Mouse (Mus musculus) adrenal gland, postnatal 36 days (tissue): ENCODE data around the gene Arl2. TPM values are rescaled to one million over a fixed set of nuclear protein-coding genes. Genes with fewer than 3 reads are reported as not detected.

Experiments
- DNase-seq, 2 experiments: peaks; one replicate each; pipeline ENCODE4 v3.0.0; 2021; ENCODE audit warnings: mixed read lengths in 1 of 2
- total RNA-seq, 2 experiments: library from RNA; stranded (reverse); gene quantifications; 2 replicates each; pipeline ENCODE4 v1.2.3; 2021

Gene Arl2
- total RNA-seq, 2 experiments from 2014 or later: 80.5 to 81.7 TPM

DNA sequence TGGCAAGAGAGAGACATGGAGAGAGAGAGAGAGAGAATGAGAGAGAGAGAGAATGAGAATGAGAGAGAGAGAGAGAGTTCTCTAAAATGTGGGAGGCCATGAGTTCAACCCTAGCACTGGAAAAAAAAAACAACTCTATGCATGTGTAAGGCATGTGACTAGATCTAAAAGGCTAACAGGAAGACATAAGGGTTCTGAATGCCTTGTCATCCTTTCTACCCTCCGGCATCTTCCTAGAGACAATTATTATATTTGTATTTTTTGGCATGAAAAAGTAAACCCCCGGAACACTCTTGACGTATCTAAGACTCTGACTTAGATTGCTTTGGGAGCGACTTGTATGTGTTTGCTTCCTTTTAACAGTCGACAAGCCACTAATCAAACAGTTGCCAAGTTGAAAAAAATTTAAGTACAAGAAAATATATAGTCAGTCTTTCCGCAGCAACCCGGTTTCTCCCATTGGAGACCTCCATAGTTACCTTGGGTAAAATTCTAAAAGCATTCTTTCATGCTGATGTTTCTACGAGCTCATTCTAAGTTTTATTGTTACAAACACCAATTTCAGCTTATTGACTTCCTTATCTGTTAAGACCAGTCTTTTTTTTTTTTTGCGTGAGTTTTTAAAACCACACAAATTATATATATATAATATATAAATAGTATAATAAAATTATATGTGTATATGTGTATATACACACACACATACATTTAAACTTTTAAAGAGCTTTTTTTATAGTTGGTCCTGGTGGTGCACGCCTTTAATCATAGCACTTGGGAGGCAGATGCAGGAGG, 14.4 kb downstream of the Arl2 start:
- DNase-seq: no peak

DNA sequence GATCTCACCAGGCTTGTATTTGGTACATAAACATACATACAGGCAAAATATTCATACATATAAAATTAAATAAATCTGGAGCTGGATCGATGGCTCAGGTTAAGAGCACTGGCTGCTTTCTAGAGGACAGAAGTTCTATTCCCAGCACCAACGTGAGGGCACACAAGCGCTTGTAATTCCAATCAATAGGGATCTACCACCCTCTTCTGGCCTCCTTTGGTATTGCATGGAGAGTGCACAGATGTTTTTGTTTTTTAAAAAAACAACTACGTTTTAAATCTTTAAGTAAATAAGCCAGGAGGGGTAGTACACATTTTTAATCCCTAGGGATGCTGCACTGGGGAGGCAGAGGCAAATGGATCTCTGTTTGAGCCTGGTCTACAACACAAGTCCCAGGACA, 15.1 kb downstream of the Arl2 start:
- DNase-seq: peak; percentile 21 to 62

DNA sequence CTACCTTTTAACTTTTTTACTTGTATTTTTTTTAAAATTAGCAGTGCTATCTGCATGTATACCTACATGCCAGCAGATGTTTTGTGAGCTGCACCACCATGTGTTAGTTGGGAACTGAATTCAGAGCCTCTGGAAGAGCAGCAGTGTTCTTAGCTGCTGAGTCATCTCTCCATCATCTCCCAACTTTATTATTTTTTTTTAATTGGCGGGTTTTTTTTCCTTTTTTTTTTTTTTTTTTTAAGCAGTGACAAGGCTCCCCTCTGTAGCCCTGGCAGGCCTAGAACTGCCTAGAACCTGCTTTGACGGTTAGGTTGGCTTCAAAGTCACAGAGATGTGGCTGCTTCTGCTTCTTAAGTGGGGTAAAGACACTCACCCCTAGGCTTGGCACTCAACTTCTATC, 16.4 kb downstream of the Arl2 start:
- DNase-seq: no peak

- no peak for DNase-seq
Measured at GRCm38 (mm10) chr19:6123330-6123729, 18.0 kb downstream of the Arl2 start.

GRCm38 (mm10) chr19:6121761-6122160, 19.6 kb downstream of the Arl2 start:
- no peak for DNase-seq

DNA sequence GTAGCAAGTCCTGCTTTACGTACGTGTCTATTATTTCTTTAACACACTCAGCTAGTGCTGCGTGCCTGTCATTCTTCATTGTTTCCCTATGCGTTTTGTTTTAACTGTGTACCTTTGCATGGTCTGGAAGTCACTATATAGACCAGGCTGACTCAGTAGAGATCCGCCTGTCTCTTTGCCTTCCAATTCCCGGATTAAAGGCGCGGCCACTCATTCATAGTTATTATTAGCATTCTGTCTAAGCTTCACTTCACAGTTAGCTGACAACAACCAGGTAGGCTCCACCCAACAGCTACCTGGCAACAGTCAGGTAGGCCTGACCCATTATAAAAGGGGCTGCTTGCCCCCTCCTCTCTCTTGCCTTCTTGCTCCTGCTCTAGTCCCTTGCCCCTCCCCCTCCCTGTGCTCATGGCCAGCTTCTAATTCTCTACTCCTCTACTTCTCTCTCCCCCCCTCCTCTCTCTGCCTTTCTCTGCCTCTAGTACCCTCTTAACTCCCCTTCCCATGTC, 22.6 kb downstream of the Arl2 start:
- DNase-seq: peak in 1 of 2 experiments; percentile 13

DNA sequence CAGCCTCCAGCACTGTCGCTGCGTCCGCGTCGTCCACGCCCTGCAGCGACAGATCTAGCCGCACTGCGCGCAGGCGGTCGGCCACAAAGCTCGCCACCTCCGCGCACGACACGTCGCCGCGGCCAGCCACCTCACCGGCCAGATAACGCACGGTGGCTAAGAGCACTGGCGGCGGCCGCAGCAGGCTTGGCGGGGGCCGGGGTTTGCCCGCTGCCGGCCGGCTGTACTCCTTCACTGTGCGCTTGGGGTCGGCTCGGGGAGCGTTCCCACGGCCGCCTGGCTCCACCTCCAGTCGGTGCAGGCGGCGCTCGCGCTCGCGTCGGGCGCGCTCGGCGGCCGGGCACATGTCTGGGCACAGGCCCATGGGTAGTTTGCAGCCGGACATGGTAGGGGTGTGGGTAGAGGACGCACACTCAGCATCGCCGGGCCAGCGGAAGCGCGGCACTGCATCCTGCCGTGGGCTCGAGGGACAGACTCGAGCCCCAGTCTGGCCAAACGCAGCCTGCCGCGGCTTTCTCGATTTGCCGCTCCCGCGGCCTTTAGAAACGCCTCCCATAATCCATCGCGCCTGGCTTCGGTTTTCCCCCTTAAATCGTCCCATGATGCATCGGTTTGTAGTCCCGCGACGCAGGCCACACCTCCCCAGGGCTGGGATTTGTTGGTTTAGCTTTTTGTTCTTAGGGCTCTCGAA, 23.2 kb downstream of the Arl2 start, which contains the start of gene Sac3d1:
Sac3d1 (minus strand) TSS at position 665 of the 691 bp plus-strand sequence.
- peak; percentile 91 to 92 for DNase-seq

GRCm38 (mm10) chr19:6117346-6117985, 23.9 kb downstream of the Arl2 start:
- DNase-seq: no peak

- peak; percentile 21 to 66 for DNase-seq
Measured at GRCm38 (mm10) chr19:6116113-6116850, 25.1 kb downstream of the Arl2 start.

GRCm38 (mm10) chr19:6113116-6113515, 28.2 kb downstream of the Arl2 start:
- no peak for DNase-seq

DNA sequence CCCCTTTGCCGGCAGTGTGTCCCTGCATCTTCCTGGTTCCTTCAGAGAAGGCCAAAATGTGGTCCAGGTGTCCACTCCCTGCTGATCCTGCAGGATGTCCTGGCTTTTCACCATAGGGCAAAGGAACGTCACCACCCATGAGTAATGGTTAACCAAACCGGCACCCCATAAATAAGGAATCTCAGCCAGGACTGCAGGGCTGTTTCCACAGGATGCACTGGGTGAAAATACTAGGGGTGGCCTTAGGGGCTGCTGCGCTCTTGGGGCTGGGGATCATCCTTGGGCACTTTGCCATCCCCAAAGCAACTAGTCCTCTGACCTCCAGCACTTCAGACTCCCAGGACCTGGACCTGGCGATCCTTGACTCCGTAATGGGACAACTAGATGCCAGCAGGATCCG, 35.8 kb downstream of the Arl2 start, which contains the start of gene Naaladl1:
Naaladl1 (plus strand) TSS at position 197 of the 400 bp plus-strand sequence.
- DNase-seq: no peak

DNA sequence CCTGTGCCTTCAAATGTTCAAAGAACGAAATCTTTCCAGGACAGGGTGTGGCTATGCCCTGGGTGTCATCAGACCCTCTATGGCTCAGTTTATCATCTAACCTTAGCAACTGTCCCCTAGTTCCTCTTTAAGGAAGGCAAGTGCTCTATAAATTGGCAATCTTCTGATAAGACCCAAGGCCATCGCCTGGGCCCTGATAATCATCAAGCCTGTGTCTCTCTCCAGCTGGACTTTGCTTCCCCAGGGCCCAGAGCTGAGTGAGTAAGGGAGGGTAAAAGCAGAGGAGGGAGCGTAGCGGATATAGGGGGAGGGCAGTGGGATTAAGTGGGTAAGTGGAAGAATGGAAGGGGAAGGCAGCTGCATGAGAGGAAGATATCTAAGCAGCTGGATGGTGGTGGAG, 36.9 kb downstream of the Arl2 start:
- no peak for DNase-seq

- no peak for DNase-seq
Measured at GRCm38 (mm10) chr19:6102169-6102853, 39.0 kb downstream of the Arl2 start.

- no peak for DNase-seq
Measured at GRCm38 (mm10) chr19:6101186-6101585, 40.2 kb downstream of the Arl2 start.

DNA sequence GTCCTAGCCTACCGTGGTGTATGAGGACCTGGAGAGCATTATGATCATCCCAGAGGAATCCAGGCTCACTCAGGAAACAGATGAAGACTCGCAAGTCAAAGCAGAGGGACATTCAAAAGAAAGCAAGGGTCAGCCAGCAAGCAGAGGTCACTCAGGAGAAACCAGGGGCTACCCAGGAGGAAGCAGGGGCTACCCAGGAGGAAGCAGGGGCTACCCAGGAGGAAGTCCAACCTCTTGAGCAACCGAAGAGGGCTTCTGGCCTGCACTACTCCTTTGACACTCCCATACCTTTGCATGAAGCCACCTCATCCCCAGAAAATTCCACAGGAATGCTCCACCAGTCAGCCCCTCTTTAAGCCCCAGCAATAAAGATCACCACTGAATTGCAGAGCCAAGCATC, 43.5 kb downstream of the Arl2 start:
- DNase-seq: peak in 1 of 2 experiments; percentile 44

- no peak for DNase-seq
Measured at GRCm38 (mm10) chr19:6094119-6094518, 47.2 kb downstream of the Arl2 start, which contains the start of gene AC131692.1. Gene AC131692.1, plus strand, starts transcription at chr19:6094419.

DNA sequence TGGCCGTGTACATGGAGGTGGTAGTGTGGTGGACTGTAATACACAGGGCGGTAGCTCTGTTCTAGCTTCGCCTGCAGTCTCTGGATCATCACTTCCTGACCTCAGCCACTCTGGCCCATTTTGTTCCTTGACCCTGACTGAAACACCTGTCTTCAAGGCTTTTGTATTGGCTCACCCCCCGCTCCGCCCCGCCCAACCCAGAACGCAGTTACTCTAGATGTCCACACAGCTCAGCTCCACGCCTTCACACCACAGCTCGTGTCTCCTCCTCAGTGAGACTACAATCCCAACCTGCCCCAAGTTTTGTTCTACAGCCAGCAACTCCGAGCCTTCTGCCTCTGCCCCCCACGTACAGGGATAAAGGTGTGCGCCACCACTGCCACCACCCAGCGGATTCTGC, 52.5 kb downstream of the Arl2 start:
- no peak for DNase-seq

- peak; percentile 65 to 69 for DNase-seq
Measured at GRCm38 (mm10) chr19:6085417-6085879, 55.9 kb downstream of the Arl2 start.

GRCm38 (mm10) chr19:6084478-6085248, 56.7 kb downstream of the Arl2 start, which contains the start of the genes Zfpl1 and Cdca5:
Gene Zfpl1, minus strand, starts transcription at chr19:6084956.
Gene Cdca5, plus strand, starts transcription at chr19:6084983.
- DNase-seq: peak; percentile 96 to 97
